Mouse (Mus musculus) bone marrow macrophage, adult 2 months (primary cell): Measurements from ENCODE around the gene E2f7. TPM values are rescaled to one million over a fixed set of nuclear protein-coding genes. Genes with fewer than 3 reads are reported as not detected.

Source experiments
- H3K27ac ChIP-seq: 2 replicates; pipeline ENCODE4 v1.5.1; 2012; ENCODE audit warnings: low read depth, low read length; ENCODE audit not compliant: insufficient read depth
- H3K4me1 ChIP-seq: 2 replicates; pipeline ENCODE4 v1.6.1; 2012; ENCODE audit warnings: low read length; ENCODE audit not compliant: control insufficient read depth, insufficient read depth
- H3K4me3 ChIP-seq: 2 replicates; pipeline ENCODE4 v1.5.1; 2012; ENCODE audit warnings: mild to moderate bottlenecking, low read length, moderate library complexity; ENCODE audit not compliant: insufficient read depth
- CTCF ChIP-seq: IDR thresholded peaks from 2 replicates; pipeline ENCODE4 v1.5.1; 2012; ENCODE audit warnings: low read depth, mild to moderate bottlenecking, low read length, moderate library complexity
- POLR2A ChIP-seq: IDR thresholded peaks from 2 replicates; pipeline ENCODE4 v1.6.1; 2012; ENCODE audit warnings: mild to moderate bottlenecking, low read depth, low read length, borderline replicate concordance
- polyA plus RNA-seq: library from polyadenylated mRNA; stranded (reverse); fragments of >200 nt; gene quantifications from 2 replicates; pipeline ENCODE4 v1.2.4, GENCODE M21; 2012; ENCODE audit not compliant: missing spikeins, insufficient read depth, insufficient read length

Gene E2f7
- polyA plus RNA-seq, 1 experiment: 6.2 TPM

DNA sequence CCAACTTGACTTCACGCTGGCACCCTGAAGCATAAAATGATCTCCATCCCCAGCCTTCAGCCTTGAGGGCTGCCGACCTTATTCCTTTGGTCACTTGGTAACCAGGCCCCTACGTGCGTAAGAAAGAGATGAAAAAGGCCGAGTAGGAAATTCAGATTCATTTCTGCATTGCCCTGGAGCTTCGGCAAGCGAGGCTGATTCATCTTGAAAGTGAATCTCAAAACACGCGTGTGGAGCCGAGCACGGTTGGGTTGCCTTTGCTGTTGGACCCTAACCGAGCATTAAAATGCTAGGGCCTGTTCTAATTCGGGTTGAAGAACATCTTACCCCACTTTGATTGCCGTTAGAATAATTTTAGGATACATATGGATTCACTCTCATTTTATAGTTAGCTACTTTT is 28.6 kb downstream of the E2f7 start:
- Histone ChIP-seq H3K27ac (no peak overlapping the region), H3K4me1 (no peaks in the 10 kb centered on the region), H3K4me3 (no peak overlapping the region)
- no peak for TF ChIP-seq CTCF
- TF ChIP-seq POLR2A: no peak

DNA sequence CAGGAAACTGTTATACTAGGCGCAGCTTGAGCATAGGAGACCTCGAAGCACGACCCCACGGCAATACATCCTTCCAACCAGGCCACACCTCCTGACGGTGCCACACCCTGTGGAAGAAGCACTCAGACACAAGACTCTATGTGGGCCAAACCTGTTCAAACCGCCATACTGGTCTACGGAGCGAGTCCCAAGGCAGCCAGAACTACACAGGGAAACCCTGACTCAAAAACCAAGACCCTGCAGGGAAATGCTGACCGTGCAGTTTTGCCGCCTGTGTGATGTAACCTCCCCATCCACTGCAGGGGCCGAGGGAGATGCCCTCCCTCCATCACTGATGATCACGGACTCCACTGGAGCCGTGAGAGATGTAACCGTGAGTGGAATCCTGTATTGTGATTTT is 36.5 kb downstream of the E2f7 start:
- TF ChIP-seq POLR2A: no peak
- TF ChIP-seq CTCF: no peak
- Histone ChIP-seq H3K27ac (no peak overlapping the region), H3K4me3 (no peak overlapping the region), H3K4me1 (no peaks in the 10 kb centered on the region)

DNA sequence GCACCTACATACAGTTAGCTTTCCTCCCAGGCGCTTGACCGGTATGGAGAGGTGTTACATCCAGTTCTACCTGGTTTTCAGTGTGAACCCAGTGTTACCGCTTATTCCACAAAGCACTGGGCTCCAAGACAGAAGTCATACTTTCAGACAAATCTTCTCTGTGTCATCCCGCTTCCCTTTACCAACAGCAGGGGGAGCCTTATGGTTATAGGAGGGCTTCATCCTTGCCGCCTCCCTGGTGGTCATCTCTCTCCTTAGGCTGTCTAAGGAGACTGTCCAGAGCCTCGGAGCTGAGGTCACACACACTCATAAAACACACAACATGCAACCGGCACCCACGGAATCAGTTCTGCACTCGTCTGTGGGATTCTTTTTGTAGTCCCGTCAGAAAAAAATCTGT is 37.4 kb downstream of the E2f7 start:
- TF ChIP-seq CTCF (no peak), POLR2A (no peak)
- H3K4me3 ChIP-seq: no peak overlapping the region
- no peak overlapping the region for H3K27ac ChIP-seq
- no peaks in the 10 kb centered on the region for H3K4me1 ChIP-seq

DNA sequence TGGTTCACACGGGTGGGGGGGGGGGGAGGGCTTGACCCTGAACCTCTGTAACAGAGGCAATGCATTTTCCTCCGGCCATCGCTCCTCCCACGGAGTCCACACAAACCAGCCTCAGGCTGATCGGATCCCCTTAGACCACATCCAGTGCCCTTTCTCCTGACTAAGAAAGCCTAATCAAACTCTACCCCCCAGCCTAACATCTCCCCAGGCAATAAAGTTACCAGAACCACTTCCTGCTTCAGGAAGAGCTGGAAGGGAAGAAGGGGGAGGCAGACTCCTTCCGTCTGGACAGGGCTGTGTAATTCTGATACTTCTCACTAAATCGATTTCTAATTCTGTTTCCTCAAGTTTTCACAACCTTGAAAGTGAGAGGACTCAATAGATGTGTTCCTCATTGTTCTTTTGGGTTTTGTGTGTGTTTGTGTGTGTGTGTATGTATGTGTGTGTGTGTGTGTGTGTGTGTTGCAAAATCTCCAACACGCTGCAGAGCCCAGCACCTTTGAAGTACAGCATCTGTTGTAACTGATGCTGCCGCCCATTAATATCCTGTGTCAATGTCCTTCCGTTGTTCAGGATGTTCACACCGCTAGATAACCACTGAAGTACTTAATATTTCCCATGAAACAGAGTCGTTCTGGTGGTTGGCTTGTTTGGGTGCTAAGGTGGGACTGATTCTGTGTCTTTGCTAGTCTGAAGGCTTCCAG is 43.0 kb downstream of the E2f7 start:
- no peak overlapping the region for H3K4me3 ChIP-seq
- no peaks in the 10 kb centered on the region for H3K4me1 ChIP-seq
- TF ChIP-seq POLR2A: no peak
- TF ChIP-seq CTCF: no peak
- H3K27ac ChIP-seq: no peak overlapping the region

DNA sequence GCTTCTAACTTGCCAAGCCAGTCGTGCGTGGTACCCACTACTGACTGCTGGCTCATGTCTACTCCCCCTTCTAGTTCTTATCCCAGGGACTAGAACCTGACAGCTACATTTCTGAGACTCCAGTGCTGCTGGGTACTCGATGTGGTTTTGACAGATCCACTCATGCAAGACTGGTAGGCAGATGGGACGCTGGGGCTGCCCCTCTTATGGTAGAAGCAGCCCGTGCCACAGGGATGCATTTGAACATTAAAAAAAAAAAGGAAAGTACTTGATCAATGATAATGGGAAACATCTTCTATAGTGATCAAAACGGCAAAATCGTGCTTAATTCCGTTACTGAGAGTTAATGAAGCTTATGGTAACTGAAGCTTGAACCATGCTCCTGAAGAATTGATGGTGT is 44.4 kb downstream of the E2f7 start:
- no peak overlapping the region for H3K4me3 ChIP-seq
- H3K4me1 ChIP-seq: no peaks in the 10 kb centered on the region
- no peak for TF ChIP-seq CTCF
- no peak for TF ChIP-seq POLR2A
- no peak overlapping the region for H3K27ac ChIP-seq

DNA sequence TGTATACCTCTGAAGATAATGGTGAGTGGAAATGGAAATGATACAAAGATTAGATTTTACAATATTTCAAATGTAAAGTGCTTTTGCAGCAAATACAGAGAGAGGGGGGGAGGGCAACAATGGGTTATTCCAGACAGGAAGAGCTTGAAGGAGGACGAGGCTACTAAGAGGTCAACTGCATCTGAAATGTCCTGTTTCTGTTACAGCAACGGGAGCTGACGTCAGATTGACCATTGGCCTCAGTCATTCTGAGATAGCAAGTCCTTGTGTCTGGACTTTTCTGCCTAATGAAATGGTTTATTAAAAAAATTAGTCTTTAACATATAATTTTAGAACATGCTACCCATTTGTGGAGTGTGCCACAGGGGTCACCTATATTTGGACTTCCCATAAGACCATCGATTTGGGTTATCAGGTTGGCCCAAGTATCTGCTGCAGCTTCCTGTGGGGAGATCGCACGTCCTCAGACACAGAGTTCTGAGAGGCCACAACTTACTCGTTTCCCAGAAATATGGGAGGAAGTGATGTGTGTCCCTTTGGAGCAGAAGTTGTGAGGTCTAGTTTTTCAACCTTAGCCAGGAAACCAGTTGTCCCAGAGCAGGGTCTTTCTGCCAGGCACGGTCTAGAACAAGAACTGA is 48.0 kb downstream of the E2f7 start:
- no peak overlapping the region for H3K4me3 ChIP-seq
- H3K27ac ChIP-seq: no peak overlapping the region
- H3K4me1 ChIP-seq: no peaks in the 10 kb centered on the region
- TF ChIP-seq POLR2A (no peak), CTCF (no peak)

DNA sequence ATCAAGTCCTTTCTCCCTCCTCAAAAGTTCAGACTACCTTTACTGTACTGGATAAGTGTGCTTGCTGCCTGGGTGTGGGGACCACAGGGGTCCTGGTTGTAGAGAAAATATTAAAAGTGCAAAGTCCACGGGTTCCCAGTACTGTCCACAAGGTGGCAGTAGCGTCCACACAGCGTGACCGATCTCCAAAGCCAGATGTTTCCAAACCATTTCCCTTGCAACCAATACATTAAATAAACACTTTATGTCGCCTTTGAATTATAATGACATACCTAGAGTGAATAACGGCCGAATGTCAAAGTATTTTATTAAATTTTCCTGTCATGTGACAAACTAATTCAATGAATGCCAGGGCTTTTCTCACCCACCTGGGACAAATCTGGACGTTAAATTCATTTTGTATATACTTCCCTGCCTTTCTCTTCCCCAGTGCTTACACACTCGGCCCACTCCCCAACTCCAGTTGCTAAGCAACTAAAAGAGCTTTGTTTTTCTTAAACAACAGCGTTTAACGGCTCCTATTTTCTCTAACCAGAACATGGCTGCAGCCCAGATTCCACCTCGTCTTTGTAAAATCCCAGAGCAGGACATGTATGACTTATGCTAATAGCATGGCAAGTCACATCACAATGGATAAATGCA is 49.4 kb downstream of the E2f7 start:
- no peaks in the 10 kb centered on the region for H3K4me1 ChIP-seq
- H3K4me3 ChIP-seq: no peak overlapping the region
- no peak overlapping the region for H3K27ac ChIP-seq
- TF ChIP-seq POLR2A: no peak
- peak; percentile 86 for TF ChIP-seq CTCF

DNA sequence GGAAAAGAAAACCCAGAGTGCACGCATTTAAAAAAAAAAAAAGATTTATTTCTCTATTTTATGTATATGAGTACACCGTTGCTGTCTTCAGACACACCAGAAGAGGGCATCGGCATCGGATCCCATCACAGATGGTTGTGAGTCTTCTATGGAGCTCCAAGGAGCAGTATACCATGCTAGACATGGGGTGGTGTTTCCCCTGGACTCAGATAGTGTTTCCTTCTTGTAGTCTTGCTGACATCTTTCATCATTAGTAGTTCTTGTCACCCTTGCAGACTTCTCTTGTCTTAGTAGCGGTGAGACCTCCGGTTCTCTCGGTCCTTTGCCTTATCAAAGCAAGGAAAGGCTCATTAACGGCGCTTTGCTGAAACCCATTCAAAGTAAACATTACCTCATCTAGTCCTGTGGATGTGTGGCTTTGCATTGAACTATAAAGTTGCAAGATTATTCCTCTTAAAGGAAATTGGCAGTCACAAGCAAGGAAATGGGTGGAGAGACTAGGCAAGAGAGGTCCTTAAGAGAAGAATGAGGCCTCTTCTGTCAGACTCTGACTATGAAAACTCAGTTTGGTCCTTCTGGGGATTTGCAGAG is 50.1 kb downstream of the E2f7 start:
- no peak overlapping the region for H3K27ac ChIP-seq
- no peak for TF ChIP-seq CTCF
- TF ChIP-seq POLR2A: no peak
- H3K4me1 ChIP-seq: no peaks in the 10 kb centered on the region
- H3K4me3 ChIP-seq: no peak overlapping the region

DNA sequence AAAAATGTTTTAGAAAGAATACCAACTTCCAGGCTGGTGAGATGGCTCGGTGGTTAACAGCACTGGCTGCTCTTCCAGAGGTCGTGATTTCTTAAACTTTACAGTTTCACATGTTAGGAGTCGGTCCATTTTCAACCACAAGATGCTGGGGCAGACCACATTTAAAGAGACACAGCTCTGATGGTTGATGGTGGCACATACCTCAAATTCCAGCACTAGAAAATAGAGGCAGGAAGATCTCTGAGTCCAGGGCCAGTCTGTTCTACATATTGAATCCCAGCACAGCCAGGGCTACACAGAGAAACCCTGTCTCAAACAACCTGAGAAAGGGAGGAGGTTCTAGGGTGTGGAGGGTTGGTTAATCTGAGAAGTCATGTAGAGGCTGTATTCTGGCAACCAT is 56.1 kb downstream of the E2f7 start:
- Histone ChIP-seq H3K27ac (no peak overlapping the region), H3K4me3 (no peak overlapping the region), H3K4me1 (peaks cover 4% of the 10 kb centered on the region)
- no peak for TF ChIP-seq CTCF
- TF ChIP-seq POLR2A: no peak

DNA sequence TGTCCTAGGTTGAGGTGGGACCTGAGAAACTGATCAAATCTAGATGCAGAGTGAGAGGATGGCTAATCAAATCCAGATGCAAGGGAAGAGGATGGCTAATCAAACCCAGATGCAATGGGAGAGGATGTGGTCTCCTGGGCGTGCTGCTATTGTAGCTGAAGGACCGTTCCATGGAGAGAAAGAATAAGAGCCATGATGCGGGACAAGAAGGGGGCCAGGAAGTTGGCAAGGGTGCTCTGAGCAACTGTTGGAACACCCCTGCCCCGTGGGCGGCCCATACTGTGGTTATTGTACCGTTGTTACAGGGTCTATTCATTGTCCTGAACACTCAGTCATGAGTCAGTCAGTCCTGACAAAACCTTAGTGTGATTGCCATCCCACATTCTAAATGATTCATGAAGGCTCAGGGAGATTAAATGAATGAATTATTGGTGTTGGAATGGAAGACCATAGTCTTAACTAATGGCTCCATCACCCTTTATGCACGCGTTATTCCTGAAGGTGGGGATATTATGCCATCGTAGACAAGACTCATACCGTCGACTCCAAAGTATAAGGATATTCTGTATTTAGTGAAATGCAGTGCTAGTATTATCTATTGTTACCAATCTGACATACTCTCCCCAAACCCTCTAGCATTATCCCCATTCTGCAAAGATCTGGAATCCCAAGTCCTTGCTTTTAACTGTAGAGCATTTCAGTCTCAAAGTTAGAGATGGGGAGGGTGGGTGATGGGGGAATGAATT is 59.2 kb downstream of the E2f7 start:
- H3K27ac ChIP-seq: no peak overlapping the region
- H3K4me3 ChIP-seq: no peak overlapping the region
- no peak for TF ChIP-seq CTCF
- no peak for TF ChIP-seq POLR2A
- H3K4me1 ChIP-seq: peaks cover 4% of the 10 kb centered on the region
